Mouse (Mus musculus): ENCODE measurements around the gene Gm21119.
"Not testable (repeated sequence)": the region's sequence is repeated elsewhere in the genome, so short reads cannot be mapped to it uniquely, and the experiment has no call there.

GRCm38 (mm10) chr8:20610856-20611255, 3.9 kb upstream of the Gm21119 start:
- not testable (repeated sequence) for TF ChIP-seq GATA1, TAL1 (IDR thresholded peaks at IDR 0.05; ENCODE audit: low read length)

Measured in erythroblast, embryonic 14.5 days (primary cell).